Mouse (Mus musculus): Measurements from ENCODE around the gene Clec4e. TPM values are rescaled to one million over a fixed set of nuclear protein-coding genes. Genes with fewer than 3 reads are reported as not detected.
"Not testable (repeated sequence)": the region's sequence is repeated elsewhere in the genome, so short reads cannot be mapped to it uniquely, and the experiment has no call there.

The Clec4e gene
- not detected in 2 replicates for polyA plus RNA-seq (2014; fragmentation: Nextera tagmentation; extraction: Ambion mirVana)

DNA sequence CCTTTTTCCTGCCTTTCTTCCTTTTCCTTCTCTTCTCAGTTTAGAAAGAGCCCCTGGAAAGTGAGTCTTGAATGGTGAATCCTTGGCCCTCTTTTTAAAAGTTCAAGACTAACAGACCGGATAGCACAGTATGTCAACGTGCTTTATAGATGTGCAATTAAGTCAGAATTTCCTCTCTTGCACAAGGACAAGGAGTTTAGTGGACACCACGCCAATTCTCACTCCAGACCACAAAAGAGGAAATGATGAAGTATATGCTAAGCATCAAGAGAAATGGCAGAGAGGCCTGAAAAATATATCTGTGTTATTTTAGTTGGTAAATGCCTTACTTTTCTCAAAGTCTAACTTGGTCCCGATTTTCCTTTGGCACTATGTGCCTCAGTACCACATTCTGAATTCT lies at the start of gene Clec4e:
Clec4e (minus strand) TSS at position 118 of the 400 bp plus-strand sequence.
- H3K27ac ChIP-seq (ENCODE audit: low read depth, low read length) = no peak within 1 kb of the TSS
- no peak within 1 kb of the TSS for H3K4me3 ChIP-seq (ENCODE audit: low read depth, low read length)
- H3K36me3 ChIP-seq (ENCODE audit: control insufficient read depth, insufficient read depth, low read length) = no peaks in the 10 kb centered on the region
- no peak within 1 kb of the TSS for H3K4me2 ChIP-seq (replicated peaks; ENCODE audit: low read depth, low read length)
- H3K9ac ChIP-seq (ENCODE audit: low read depth, low read length) = no peak within 1 kb of the TSS
- H3K27me3 ChIP-seq (ENCODE audit: control insufficient read depth, insufficient read depth, low read length) = no peaks in the 10 kb centered on the region
- no peaks in the 10 kb centered on the region for H3K4me1 ChIP-seq (replicated peaks; ENCODE audit: control insufficient read depth, insufficient read depth, low read length)
- DNase-seq (ENCODE audit: low spot score) (no peak), ATAC-seq (ENCODE audit: low FRiP score) (no peak)
- WGBS = 82% methylated on average over 4 of the region's 4 CpGs
- no peaks in the 10 kb centered on the region for H3K9me3 ChIP-seq (ENCODE audit: control insufficient read depth, low read length)

DNA sequence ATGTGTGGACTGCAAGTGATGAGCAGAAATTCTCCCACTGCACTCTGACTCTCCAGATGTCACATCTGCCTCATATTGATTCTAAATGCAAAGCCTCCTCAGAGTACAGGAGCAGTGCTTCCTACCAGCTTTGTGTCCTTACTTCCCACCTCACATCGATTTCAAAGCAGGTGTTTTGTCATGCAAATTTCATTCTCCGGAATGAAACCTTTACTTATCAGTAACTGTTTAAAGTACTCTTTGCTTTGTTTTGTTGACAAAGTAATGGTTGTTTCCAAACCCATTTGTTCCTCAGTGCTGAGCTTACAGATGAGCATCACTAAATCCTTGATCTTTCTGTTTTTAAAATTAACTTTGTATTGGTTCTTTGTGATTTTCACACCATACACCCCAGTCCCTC lies 42.8 kb upstream of the Clec4e start:
- no peak for ATAC-seq (ENCODE audit: low FRiP score)
- H3K36me3 ChIP-seq (ENCODE audit: control insufficient read depth, insufficient read depth, low read length) = no peaks in the 10 kb centered on the region
- no peak overlapping the region for H3K27ac ChIP-seq (ENCODE audit: low read depth, low read length)
- no peaks in the 10 kb centered on the region for H3K4me1 ChIP-seq (replicated peaks; ENCODE audit: control insufficient read depth, insufficient read depth, low read length)
- no peak overlapping the region for H3K4me3 ChIP-seq (ENCODE audit: low read depth, low read length)
- WGBS = 34% methylated on average over 2 of the region's 2 CpGs
- H3K9ac ChIP-seq (ENCODE audit: low read depth, low read length) = no peak overlapping the region
- H3K4me2 ChIP-seq (replicated peaks; ENCODE audit: low read depth, low read length) = no peak overlapping the region
- H3K9me3 ChIP-seq (ENCODE audit: control insufficient read depth, low read length) = no peaks in the 10 kb centered on the region
- H3K27me3 ChIP-seq (ENCODE audit: control insufficient read depth, insufficient read depth, low read length) = no peaks in the 10 kb centered on the region
- no peak for DNase-seq (ENCODE audit: low spot score)

DNA sequence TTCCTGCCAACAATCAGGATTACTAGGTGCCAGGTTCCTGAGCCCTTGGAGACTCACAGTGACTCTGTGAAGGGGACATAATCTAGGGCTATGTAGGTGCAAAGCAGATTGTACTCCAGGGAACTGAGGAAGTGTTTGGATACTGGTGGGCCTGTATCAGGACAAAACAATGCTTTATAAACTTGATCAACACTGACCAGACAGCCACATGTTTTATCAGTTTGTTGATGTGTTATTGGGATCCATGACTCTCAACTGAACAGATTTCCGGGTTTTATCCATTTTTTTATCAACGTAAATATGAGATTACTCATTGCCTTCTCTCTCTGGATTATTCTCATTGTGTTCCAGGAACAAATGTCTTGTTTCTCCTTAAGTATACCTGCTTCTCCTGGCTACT lies 18.4 kb upstream of the Clec4e start, which contains the start of gene Vmn2r19:
Vmn2r19 (plus strand) TSS at position 301 of the 400 bp plus-strand sequence.
- H3K9ac ChIP-seq (ENCODE audit: low read depth, low read length) = no peak within 1 kb of the TSS
- 89% methylated on average over 2 of the region's 2 CpGs for WGBS

DNA sequence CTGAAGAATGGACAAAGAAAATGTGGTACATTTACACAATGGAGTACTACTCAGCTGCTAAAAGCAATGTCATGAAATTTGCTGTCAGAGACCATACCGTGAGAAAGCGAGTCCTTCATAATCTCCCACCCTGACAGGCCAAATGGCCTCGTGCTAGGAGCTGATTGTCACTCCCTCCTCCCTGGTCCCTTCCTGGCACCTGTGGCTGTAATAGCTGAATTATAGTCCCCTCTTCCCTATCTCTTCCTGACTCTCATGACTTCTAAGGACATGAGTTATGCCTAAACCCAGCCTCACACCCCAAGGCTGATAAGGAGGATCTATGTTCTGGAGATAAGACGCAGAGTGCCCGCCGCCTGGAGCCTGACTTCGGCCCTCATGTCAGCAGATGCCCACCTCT lies 16.6 kb upstream of the Clec4e start:
- ATAC-seq (ENCODE audit: low FRiP score); H3K9ac ChIP-seq (ENCODE audit: low read depth, low read length); H3K4me1 ChIP-seq (replicated peaks; ENCODE audit: control insufficient read depth, insufficient read depth, low read length); H3K36me3 ChIP-seq (ENCODE audit: control insufficient read depth, insufficient read depth, low read length); H3K27ac ChIP-seq (ENCODE audit: low read depth, low read length); H3K4me3 ChIP-seq (ENCODE audit: low read depth, low read length); H3K27me3 ChIP-seq (ENCODE audit: control insufficient read depth, insufficient read depth, low read length); H3K9me3 ChIP-seq (ENCODE audit: control insufficient read depth, low read length); DNase-seq (ENCODE audit: low spot score); H3K4me2 ChIP-seq (replicated peaks; ENCODE audit: low read depth, low read length): not testable (repeated sequence)
- 85% methylated on average over 7 of the region's 7 CpGs for WGBS

More for the DNA sequence above, 18.4 kb upstream of the Clec4e start, which contains the start of gene Vmn2r19:
- DNase-seq (ENCODE audit: low spot score) (no peak), ATAC-seq (ENCODE audit: low FRiP score) (no peak)
- H3K4me2 ChIP-seq (replicated peaks; ENCODE audit: low read depth, low read length) = no peak within 1 kb of the TSS
- no peaks in the 10 kb centered on the region for H3K27me3 ChIP-seq (ENCODE audit: control insufficient read depth, insufficient read depth, low read length)
- no peaks in the 10 kb centered on the region for H3K4me1 ChIP-seq (replicated peaks; ENCODE audit: control insufficient read depth, insufficient read depth, low read length)
- H3K4me3 ChIP-seq (ENCODE audit: low read depth, low read length) = no peak within 1 kb of the TSS
- no peak within 1 kb of the TSS for H3K27ac ChIP-seq (ENCODE audit: low read depth, low read length)
- H3K36me3 ChIP-seq (ENCODE audit: control insufficient read depth, insufficient read depth, low read length) = no peaks in the 10 kb centered on the region
- no peaks in the 10 kb centered on the region for H3K9me3 ChIP-seq (ENCODE audit: control insufficient read depth, low read length)

DNA sequence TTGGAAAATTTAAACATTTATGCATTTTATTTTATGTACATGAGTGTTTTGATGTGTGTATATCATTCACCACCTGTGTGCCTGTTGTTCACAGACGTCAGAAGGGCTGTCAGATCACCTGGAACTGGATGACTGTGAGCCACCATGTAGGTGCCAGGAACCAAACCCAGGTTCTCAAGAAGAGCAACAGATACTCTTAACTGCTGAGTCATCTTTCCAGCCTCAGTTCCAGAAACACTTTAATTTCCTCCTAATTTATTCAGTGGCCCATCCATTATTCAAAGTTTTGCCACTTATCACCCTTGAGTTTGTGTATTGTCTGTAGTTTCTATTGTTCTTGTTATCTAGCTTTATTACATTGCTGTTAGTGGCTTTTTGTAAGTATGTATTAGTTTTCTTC lies 7.0 kb upstream of the Clec4e start:
- no peak for DNase-seq (ENCODE audit: low spot score)
- no peak overlapping the region for H3K9ac ChIP-seq (ENCODE audit: low read depth, low read length)

DNA sequence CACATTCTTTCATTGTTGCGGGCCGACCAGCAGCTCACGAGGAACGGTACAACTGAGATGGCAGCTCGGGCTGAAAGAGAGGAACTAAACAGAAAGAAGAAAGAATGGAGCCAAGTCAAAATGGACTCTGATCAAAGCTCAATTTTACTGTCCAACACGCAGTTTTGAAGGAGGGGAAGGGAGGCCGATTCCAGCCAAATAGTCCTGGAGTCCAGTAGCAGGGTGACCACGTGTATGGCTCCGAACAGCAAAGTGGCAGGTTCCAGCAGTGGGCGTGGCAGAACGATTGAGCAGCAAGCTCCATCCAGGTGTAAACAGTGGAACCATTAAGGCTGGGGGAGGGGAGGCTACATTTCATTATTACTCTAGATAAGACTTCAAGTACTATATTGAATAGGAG lies 3.8 kb upstream of the Clec4e start:
- not testable (repeated sequence) for H3K9ac ChIP-seq (ENCODE audit: low read depth, low read length); DNase-seq (ENCODE audit: low spot score); H3K4me2 ChIP-seq (replicated peaks; ENCODE audit: low read depth, low read length); H3K27me3 ChIP-seq (ENCODE audit: control insufficient read depth, insufficient read depth, low read length); H3K4me1 ChIP-seq (replicated peaks; ENCODE audit: control insufficient read depth, insufficient read depth, low read length); H3K36me3 ChIP-seq (ENCODE audit: control insufficient read depth, insufficient read depth, low read length); H3K9me3 ChIP-seq (ENCODE audit: control insufficient read depth, low read length); H3K27ac ChIP-seq (ENCODE audit: low read depth, low read length); ATAC-seq (ENCODE audit: low FRiP score); H3K4me3 ChIP-seq (ENCODE audit: low read depth, low read length)
- 91% methylated on average over 11 of the region's 11 CpGs for WGBS

More for the DNA sequence above, 7.0 kb upstream of the Clec4e start:
- H3K27me3 ChIP-seq (ENCODE audit: control insufficient read depth, insufficient read depth, low read length) = no peaks in the 10 kb centered on the region
- no peaks in the 10 kb centered on the region for H3K4me1 ChIP-seq (replicated peaks; ENCODE audit: control insufficient read depth, insufficient read depth, low read length)
- no peak overlapping the region for H3K27ac ChIP-seq (ENCODE audit: low read depth, low read length)
- WGBS = 81% methylated on average over 1 of the region's 1 CpGs
- no peak overlapping the region for H3K4me2 ChIP-seq (replicated peaks; ENCODE audit: low read depth, low read length)
- ATAC-seq (ENCODE audit: low FRiP score) = no peak
- H3K36me3 ChIP-seq (ENCODE audit: control insufficient read depth, insufficient read depth, low read length) = no peaks in the 10 kb centered on the region
- no peak overlapping the region for H3K4me3 ChIP-seq (ENCODE audit: low read depth, low read length)
- no peaks in the 10 kb centered on the region for H3K9me3 ChIP-seq (ENCODE audit: control insufficient read depth, low read length)

DNA sequence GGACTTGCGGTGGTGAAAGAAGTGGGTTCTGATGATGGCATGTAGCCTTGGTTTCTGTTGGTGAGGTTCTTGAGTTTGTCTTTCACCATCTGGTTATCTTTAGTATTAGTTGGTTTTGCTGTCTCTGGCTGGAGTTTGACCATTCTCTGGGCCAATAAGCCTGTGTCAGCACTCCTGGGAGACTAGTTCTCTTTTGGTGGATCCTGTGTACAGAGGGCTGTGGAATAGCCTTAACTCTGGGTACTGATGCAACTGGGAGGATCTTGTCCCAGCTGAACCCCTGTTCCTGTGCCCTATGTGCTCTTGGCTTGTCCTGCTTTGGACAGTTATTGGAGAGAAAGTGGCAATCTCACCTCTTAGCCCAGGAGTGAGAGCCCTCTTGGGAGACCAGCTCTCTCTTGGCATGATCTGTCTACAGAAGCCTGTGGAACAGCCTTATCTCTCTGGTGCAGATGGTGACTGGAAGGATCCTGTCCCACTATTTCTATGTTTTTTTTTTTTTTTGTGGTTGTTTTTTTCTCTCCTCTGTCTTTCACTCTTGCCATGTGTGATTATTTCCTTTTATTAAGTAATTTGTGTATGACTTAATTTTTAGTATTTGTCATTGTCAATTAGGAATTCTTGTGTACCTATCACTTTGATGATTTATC lies 3.2 kb upstream of the Clec4e start:
- 100% methylated on average over 1 of the region's 1 CpGs for WGBS
- ATAC-seq (ENCODE audit: low FRiP score) (no peak), DNase-seq (ENCODE audit: low spot score) (no peak)
- no peak overlapping the region for H3K4me3 ChIP-seq (ENCODE audit: low read depth, low read length)
- no peak overlapping the region for H3K9ac ChIP-seq (ENCODE audit: low read depth, low read length)
- H3K27ac ChIP-seq (ENCODE audit: low read depth, low read length) = no peak overlapping the region
- H3K9me3 ChIP-seq (ENCODE audit: control insufficient read depth, low read length) = no peaks in the 10 kb centered on the region
- H3K36me3 ChIP-seq (ENCODE audit: control insufficient read depth, insufficient read depth, low read length) = no peaks in the 10 kb centered on the region
- H3K4me1 ChIP-seq (replicated peaks; ENCODE audit: control insufficient read depth, insufficient read depth, low read length) = no peaks in the 10 kb centered on the region
- no peaks in the 10 kb centered on the region for H3K27me3 ChIP-seq (ENCODE audit: control insufficient read depth, insufficient read depth, low read length)
- no peak overlapping the region for H3K4me2 ChIP-seq (replicated peaks; ENCODE audit: low read depth, low read length)

DNA sequence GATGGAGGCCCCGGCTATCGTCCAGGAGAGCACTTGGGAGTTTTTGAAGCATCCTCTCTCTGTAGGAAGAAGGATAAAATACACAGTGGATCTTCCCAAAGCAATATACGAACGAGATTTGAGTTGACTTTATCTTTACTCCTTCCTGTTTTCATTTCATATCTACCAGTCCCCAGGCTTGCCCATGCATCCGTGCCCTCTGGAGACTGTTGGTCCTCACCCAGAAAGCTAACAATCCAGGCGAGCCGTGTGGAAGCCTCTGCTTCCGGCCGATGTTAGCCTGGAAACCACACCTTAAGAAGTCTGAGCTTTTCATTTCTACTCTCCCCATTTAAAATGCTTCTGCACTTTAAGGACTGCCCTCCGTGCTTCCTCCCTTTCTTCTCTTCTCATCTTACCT lies 739 bp downstream of the Clec4e start:
- no peak for DNase-seq (ENCODE audit: low spot score)
- no peak overlapping the region for H3K4me3 ChIP-seq (ENCODE audit: low read depth, low read length)
- no peak for ATAC-seq (ENCODE audit: low FRiP score)
- no peak overlapping the region for H3K27ac ChIP-seq (ENCODE audit: low read depth, low read length)
- H3K9me3 ChIP-seq (ENCODE audit: control insufficient read depth, low read length) = no peaks in the 10 kb centered on the region
- WGBS = 82% methylated on average over 10 of the region's 10 CpGs
- no peak overlapping the region for H3K9ac ChIP-seq (ENCODE audit: low read depth, low read length)
- no peaks in the 10 kb centered on the region for H3K4me1 ChIP-seq (replicated peaks; ENCODE audit: control insufficient read depth, insufficient read depth, low read length)
- no peak overlapping the region for H3K4me2 ChIP-seq (replicated peaks; ENCODE audit: low read depth, low read length)
- H3K27me3 ChIP-seq (ENCODE audit: control insufficient read depth, insufficient read depth, low read length) = no peaks in the 10 kb centered on the region
- no peaks in the 10 kb centered on the region for H3K36me3 ChIP-seq (ENCODE audit: control insufficient read depth, insufficient read depth, low read length)

DNA sequence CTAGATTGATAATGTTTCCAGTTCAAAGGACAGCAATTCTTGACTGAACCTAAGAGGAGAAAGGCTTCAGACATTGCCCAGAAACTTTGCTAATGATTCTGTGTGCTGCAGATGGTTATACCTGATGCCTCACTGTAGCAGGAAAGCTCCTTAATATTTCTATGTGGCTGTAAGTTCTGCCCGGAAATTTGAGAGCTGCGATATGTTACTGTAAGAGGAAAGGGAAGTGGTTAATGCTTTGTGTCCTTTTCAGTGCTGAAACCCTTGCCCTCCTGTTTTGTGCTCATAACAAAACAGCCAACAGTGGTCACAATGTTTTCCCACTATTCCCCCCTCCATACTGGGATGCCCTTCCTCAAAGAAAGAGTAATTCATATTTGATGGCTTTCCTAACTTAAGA lies 3.4 kb downstream of the Clec4e start:
- Histone ChIP-seq H3K4me2 (replicated peaks; ENCODE audit: low read depth, low read length) (no peak overlapping the region), H3K9ac (ENCODE audit: low read depth, low read length) (no peak overlapping the region), H3K27ac (ENCODE audit: low read depth, low read length) (no peak overlapping the region), H3K4me3 (ENCODE audit: low read depth, low read length) (no peak overlapping the region), H3K36me3 (ENCODE audit: control insufficient read depth, insufficient read depth, low read length) (no peaks in the 10 kb centered on the region), H3K4me1 (replicated peaks; ENCODE audit: control insufficient read depth, insufficient read depth, low read length) (no peaks in the 10 kb centered on the region), H3K27me3 (ENCODE audit: control insufficient read depth, insufficient read depth, low read length) (no peaks in the 10 kb centered on the region), H3K9me3 (ENCODE audit: control insufficient read depth, low read length) (no peaks in the 10 kb centered on the region)
- no peak for DNase-seq (ENCODE audit: low spot score)
- WGBS = 96% methylated on average over 2 of the region's 2 CpGs
- ATAC-seq (ENCODE audit: low FRiP score) = no peak
